Mouse (Mus musculus): ENCODE results near the gene Maco1. TPM values are rescaled to one million over a fixed set of nuclear protein-coding genes. Genes with fewer than 3 reads are reported as not detected.

Gene Maco1
- total RNA-seq, 2 experiments from 2014 or later = 31.4 to 34.2 TPM

DNA sequence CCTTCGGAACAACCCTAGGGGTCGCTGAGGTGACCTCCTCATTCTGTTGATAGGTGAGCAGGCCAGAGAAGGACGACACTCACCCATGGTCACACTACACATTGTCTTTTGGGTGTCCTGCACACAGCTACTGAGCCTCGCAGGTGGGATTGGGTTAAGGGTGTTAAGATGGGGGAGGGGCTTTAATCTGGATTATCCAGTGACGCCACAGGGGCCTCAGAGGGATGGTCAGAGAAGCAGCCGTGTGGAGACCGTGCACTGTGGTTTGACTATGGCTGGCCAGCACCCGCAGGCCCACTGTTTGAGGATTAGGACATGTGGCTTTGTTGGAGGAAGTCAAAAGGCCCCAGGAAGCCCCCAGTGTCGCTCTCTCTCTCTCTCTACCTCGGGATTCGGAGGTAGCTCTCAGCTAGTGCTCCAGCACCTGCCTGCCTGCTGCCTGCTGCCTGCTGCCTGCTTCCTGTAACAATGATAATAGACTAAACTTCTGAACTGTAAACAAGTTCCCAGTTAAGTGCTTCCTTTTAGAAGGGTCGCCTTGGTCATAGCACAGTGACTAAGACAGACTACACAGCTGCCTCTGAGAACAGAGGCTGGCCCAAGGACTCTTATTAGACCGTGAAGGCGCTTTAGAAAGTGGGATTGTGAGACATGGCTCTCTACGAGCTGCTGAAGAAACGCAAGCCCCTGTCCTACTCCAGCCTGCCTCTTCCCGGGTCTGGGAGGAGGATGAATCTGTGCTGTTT is 99.5 kb downstream of the Maco1 start:
- ATAC-seq (replicated peaks; ENCODE audit: poor library complexity) = peak; percentile 5; the same call in 1 of the 2 replicates

- no peak for ATAC-seq (replicated peaks; ENCODE audit: poor library complexity)
These were observed 100.2 kb downstream of the Maco1 start for GRCm38 (mm10) chr4:134752911-134753426.

Other genes starting within 250 kb of the Maco1 start
- 10.5 and 14.2 TPM in 2 replicates for gene Man1c1, start 149.1 kb downstream of the Maco1 start, total RNA-seq (2015)
- 5.0 and 5.8 TPM in 2 replicates for gene Man1c1, start 149.1 kb downstream of the Maco1 start, total RNA-seq (2017)
- gene Ldlrap1, start 85.3 kb downstream of the Maco1 start, total RNA-seq (2015) = 13.7 and 26.0 TPM in 2 replicates
- gene Ldlrap1, start 85.3 kb downstream of the Maco1 start, total RNA-seq (2017) = 13.3 and 14.7 TPM in 2 replicates
- 8.0 and 15.9 TPM in 2 replicates for gene Rhd, start 11.2 kb upstream of the Maco1 start, total RNA-seq (2015)
- 15.3 and 29.2 TPM in 2 replicates for gene Rhd, start 11.2 kb upstream of the Maco1 start, total RNA-seq (2017)
- 216 and 219 TPM in 2 replicates for gene Tmem50a, start 61.7 kb upstream of the Maco1 start, total RNA-seq (2015)
- 248 and 276 TPM in 2 replicates for gene Tmem50a, start 61.7 kb upstream of the Maco1 start, total RNA-seq (2017)
- gene Rsrp1, start 70.2 kb upstream of the Maco1 start, total RNA-seq (2015) = 413 and 462 TPM in 2 replicates
- gene Rsrp1, start 70.2 kb upstream of the Maco1 start, total RNA-seq (2017) = 119 and 154 TPM in 2 replicates
- 50.4 and 58.9 TPM in 2 replicates for gene Syf2, start 77.6 kb upstream of the Maco1 start, total RNA-seq (2015)
- gene Syf2, start 77.6 kb upstream of the Maco1 start, total RNA-seq (2017) = 173 and 193 TPM in 2 replicates